In the genomic region with DNA sequence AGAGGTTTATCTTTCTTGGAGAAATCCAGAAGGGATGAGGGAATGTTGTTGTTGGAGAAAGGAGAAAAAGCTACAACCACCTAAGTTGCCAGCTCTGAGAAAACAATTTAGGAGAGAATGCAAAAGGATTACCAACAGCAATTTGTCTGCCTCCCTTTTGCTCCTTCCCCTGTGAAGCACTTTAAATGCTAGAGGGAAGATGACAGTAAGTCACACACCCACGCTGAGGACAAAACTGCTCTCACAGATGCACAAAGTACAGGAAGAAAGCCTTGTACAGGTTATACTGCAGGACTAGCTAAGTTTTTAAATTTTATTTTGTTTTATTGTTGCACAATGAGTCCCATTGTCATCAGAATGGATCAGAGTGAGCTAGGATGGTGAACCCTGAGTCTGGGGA, we compare ENCODE assay signal across 22 mouse cellular contexts.
"Had no signal": no experiment of that assay in that cellular context is flagged by ENCODE, and none has a peak within 500 bp of the region (broad histone marks: within the 10 kb centered on the region; RNA-seq: fewer than 3 reads in every experiment).

No protein-coding gene starts in this region.

- DNase-seq: gastrocnemius, adult 2 months; gastrocnemius, postnatal 10 days; gastrocnemius, postnatal 25 days; heart, adult 18-20 months; heart, postnatal 10 days; heart, postnatal 4 days; kidney, adult 18-20 months; kidney, adult 8-10 months; kidney, postnatal 10 days; kidney, postnatal 25 days; kidney, postnatal 4 days; liver had no signal

- H3K36me3 ChIP-seq: heart, embryonic 10.5 days; heart, embryonic 12.5 days; hindbrain, embryonic 10.5 days; hindbrain, embryonic 12.5 days; intestine, embryonic 15.5 days; limb, embryonic 10.5 days; limb, embryonic 12.5 days had no signal

- H3K4me1 ChIP-seq: hindbrain, embryonic 12.5 days; intestine, embryonic 15.5 days; limb, embryonic 12.5 days had no signal

- H3K9me3 ChIP-seq: heart, embryonic 10.5 days; heart, embryonic 12.5 days; hindbrain, embryonic 10.5 days; hindbrain, embryonic 12.5 days; intestine, embryonic 15.5 days; limb, embryonic 10.5 days; limb, embryonic 12.5 days had no signal

- H3K27me3 ChIP-seq: heart, embryonic 12.5 days; hindbrain, embryonic 12.5 days; intestine, embryonic 15.5 days; limb, embryonic 12.5 days had no signal

- H3K4me3 ChIP-seq: gastrocnemius, adult 2 months; heart, embryonic 10.5 days; heart, embryonic 12.5 days; hindbrain, embryonic 10.5 days; hindbrain, embryonic 12.5 days; intestine, embryonic 15.5 days; layer of hippocampus, adult 2 months; left cerebral cortex, adult 2 months; limb, embryonic 10.5 days; limb, embryonic 12.5 days had no signal

- H3K27ac ChIP-seq: gastrocnemius, adult 2 months; heart, embryonic 10.5 days; hindbrain, embryonic 10.5 days; hindbrain, embryonic 12.5 days; hindbrain, embryonic 14.5 days; intestine, embryonic 15.5 days; layer of hippocampus, adult 2 months; left cerebral cortex, adult 2 months; limb, embryonic 10.5 days; limb, embryonic 12.5 days had no signal
